Mouse (Mus musculus) liver, adult 2 months (tissue): ENCODE data around the gene Clk3. TPM values are rescaled to one million over a fixed set of nuclear protein-coding genes. Genes with fewer than 3 reads are reported as not detected.

Experiments used
- DNase-seq: peaks from one replicate; pipeline ENCODE4 v3.0.0-alpha.2; 2011; ENCODE audit warnings: low read depth, low spot score; ENCODE audit errors: extremely low read depth
- H3K27ac ChIP-seq: fragments of 200-500 bp; replicated peaks from 2 replicates; pipeline ENCODE4 v1.5.1; 2012; ENCODE audit warnings: low read depth, mild to moderate bottlenecking, control low read depth, inconsistent platforms, low read length; ENCODE audit not compliant: insufficient read depth
- H3K27me3 ChIP-seq: fragments of 200-500 bp; 2 replicates; pipeline ENCODE4 v1.6.1; 2012; ENCODE audit warnings: mild to moderate bottlenecking, moderate library complexity, low read length, inconsistent platforms; ENCODE audit not compliant: control insufficient read depth, insufficient read depth
- H3K36me3 ChIP-seq: fragments of 200-500 bp; 2 replicates; pipeline ENCODE4 v1.6.1; 2012; ENCODE audit warnings: low read length, inconsistent platforms; ENCODE audit not compliant: control insufficient read depth, insufficient read depth
- H3K4me1 ChIP-seq: fragments of 200-500 bp; 2 replicates; pipeline ENCODE4 v1.6.1; 2011; ENCODE audit warnings: low read length; ENCODE audit not compliant: control insufficient read depth, insufficient read depth
- H3K4me3 ChIP-seq: fragments of 200-500 bp; 2 replicates; pipeline ENCODE4 v1.5.1; 2011; ENCODE audit warnings: low read depth, mild to moderate bottlenecking, control low read depth, low read length, moderate library complexity; ENCODE audit not compliant: insufficient read depth
- H3K79me2 ChIP-seq: fragments of 200-500 bp; 2 replicates; pipeline ENCODE4 v1.6.1; 2012; ENCODE audit warnings: inconsistent platforms, mild to moderate bottlenecking, low read length, moderate library complexity; ENCODE audit not compliant: control insufficient read depth, insufficient read depth
- H3K9ac ChIP-seq: fragments of 200-500 bp; 2 replicates; pipeline ENCODE4 v1.6.1; 2012; ENCODE audit warnings: low read depth, mild to moderate bottlenecking, control low read depth, inconsistent platforms, low read length
- CTCF ChIP-seq: fragments of 200-500 bp; IDR thresholded peaks from 2 replicates; pipeline ENCODE4 v1.5.1; 2011; ENCODE audit warnings: low read depth, low read length, control low read depth
- POLR2A ChIP-seq: fragments of 200-500 bp; IDR thresholded peaks from 2 replicates; pipeline ENCODE4 v1.6.1; 2011; ENCODE audit warnings: low read length, control low read depth; ENCODE audit not compliant: insufficient read depth; ENCODE audit errors: extremely low read depth
- WGBS: fragments of 180-500 bp; shearing (Covaris S2); methylation state at CpG from one replicate; pipeline ENCODE4 v1.1.7; 2018; 5-methylcytosine and 5-hydroxymethylcytosine counted together
- polyA plus RNA-seq: library from polyadenylated mRNA; depleted of rRNA; stranded (reverse); fragments of >200 nt; gene quantifications from 2 replicates; pipeline ENCODE4 v1.2.3, GENCODE M21; 2012
- total RNA-seq: library from RNA; depleted of rRNA; stranded (reverse); fragments of >200 nt; gene quantifications from 2 replicates; pipeline ENCODE4 v1.2.3, GENCODE M21; 2014

The Clk3 gene
- total and polyA plus RNA-seq, 2 experiments, result 48.1 to 55.3 TPM

DNA sequence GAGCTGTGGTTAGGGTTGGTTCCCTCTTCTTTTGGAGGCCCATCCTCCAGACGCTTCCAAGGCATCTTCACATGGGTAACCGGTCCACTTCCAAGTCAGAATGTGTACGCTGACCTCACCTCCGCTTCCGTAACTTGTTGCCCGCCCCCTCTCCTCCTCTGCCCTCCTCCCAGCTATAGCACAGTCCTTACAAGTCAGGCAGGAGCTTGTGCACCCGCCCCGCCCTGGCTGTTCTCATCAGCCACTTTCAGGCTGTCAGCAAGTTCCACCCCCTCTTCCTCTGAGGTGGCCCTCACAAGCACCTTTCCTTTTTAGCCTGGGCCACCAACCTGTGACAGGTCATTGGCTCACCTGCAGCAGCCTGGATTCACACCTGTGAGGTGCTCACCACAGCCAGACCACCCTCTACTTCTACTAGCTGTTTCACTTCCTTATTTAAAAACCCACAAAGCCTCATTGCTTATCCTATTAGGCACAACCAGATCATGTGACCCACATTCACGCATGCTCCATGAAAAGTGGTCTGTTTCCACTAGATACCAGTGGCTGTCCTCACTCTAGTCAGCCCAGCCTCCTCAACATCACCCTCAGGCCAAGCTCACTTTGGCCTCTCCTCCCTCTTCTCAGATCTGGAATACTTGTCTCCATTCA lies 34.8 kb upstream of the Clk3 start:
- no peak for DNase-seq
- Histone ChIP-seq H3K27ac (no peak overlapping the region), H3K36me3 (peaks cover 9% of the 10 kb centered on the region; the same call in 1 of the 2 replicates), H3K4me1 (no peaks in the 10 kb centered on the region), H3K27me3 (no peaks in the 10 kb centered on the region), H3K79me2 (no peaks in the 10 kb centered on the region), H3K4me3 (no peak overlapping the region), H3K9ac (no peak overlapping the region)
- TF ChIP-seq CTCF, result no peak
- TF ChIP-seq POLR2A, result no peak
- 93% methylated on average over 9 of the region's 9 CpGs for WGBS

DNA sequence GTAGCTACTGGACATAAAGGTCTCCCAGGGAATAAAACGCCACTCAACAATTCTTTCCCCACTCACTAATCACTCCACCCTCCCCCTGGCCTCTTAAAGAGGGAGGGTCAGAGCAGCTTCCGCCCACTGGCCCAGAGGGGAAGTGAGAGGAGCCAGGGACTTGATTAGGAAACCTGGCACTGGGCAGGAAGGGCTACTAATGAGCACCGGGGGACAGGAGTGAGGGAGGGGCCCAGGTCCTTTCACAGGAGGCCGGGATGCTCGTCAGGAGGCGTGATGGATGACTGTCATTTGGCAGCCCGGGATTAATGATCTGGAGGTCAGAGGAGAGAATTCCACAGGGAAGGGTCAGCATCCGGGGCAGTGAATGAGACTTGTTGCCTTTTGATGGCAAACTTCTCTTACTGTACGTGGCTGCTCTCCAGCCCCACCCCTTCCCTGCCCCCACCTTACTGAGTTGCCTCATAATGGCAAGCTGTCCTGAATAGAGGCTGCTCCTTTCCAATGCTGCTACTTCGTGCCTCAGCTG lies 33.1 kb upstream of the Clk3 start:
- WGBS, result 62% methylated on average over 10 of the region's 10 CpGs
- H3K36me3 ChIP-seq, result peaks cover 16% of the 10 kb centered on the region; the same call in 1 of the 2 replicates
- no peaks in the 10 kb centered on the region for H3K27me3 ChIP-seq

GRCm38 (mm10) chr9:57797456-57797855 lies 31.8 kb upstream of the Clk3 start:
- Histone ChIP-seq H3K27ac (no peak overlapping the region), H3K36me3 (peaks cover 15% of the 10 kb centered on the region; the same call in 1 of the 2 replicates), H3K79me2 (no peaks in the 10 kb centered on the region), H3K27me3 (no peaks in the 10 kb centered on the region), H3K9ac (no peak overlapping the region), H3K4me3 (no peak overlapping the region), H3K4me1 (no peaks in the 10 kb centered on the region)
- no peak for TF ChIP-seq POLR2A
- TF ChIP-seq CTCF, result no peak
- peak; percentile 27 for DNase-seq
- WGBS, result 67% methylated on average over 8 of the region's 8 CpGs

More for the DNA sequence above, 33.1 kb upstream of the Clk3 start:
- Histone ChIP-seq H3K4me3 (no peak overlapping the region), H3K79me2 (no peaks in the 10 kb centered on the region), H3K4me1 (no peaks in the 10 kb centered on the region), H3K27ac (no peak overlapping the region), H3K9ac (no peak overlapping the region)
- TF ChIP-seq POLR2A (no peak), CTCF (no peak)
- no peak for DNase-seq

GRCm38 (mm10) chr9:57789733-57790132 lies 24.1 kb upstream of the Clk3 start:
- WGBS, result 87% methylated on average over 3 of the region's 3 CpGs
- H3K27ac ChIP-seq, result no peak overlapping the region

DNA sequence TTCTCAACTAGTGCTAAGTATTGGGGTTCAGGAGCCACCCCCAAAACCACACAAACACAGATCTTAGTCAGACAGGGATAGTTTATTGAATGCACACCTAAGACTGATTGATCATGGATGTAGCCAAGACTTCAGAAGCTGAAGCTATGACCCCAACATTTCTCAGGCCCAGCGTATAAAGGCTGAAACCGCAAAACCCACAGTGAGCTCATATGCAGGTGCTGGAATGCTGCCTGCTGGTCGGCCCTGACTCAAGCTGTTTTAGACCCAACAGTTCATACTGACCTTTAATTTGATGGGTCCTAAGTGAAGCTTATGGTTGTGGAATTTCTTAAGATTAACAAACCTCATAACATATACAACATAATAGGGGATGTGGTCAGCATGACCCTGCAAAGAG lies 17.0 kb upstream of the Clk3 start:
- H3K27me3 ChIP-seq, result no peaks in the 10 kb centered on the region
- H3K4me3 ChIP-seq, result no peak overlapping the region
- TF ChIP-seq POLR2A (no peak), CTCF (no peak)
- no peaks in the 10 kb centered on the region for H3K79me2 ChIP-seq
- H3K9ac ChIP-seq, result no peak overlapping the region
- no peaks in the 10 kb centered on the region for H3K4me1 ChIP-seq
- H3K27ac ChIP-seq, result no peak overlapping the region
- 90% methylated on average over 3 of the region's 3 CpGs for WGBS
- no peak for DNase-seq
- H3K36me3 ChIP-seq, result no peaks in the 10 kb centered on the region

More at GRCm38 (mm10) chr9:57789733-57790132, 24.1 kb upstream of the Clk3 start:
- Histone ChIP-seq H3K9ac (no peak overlapping the region), H3K27me3 (no peaks in the 10 kb centered on the region), H3K79me2 (no peaks in the 10 kb centered on the region), H3K4me3 (no peak overlapping the region), H3K4me1 (no peaks in the 10 kb centered on the region), H3K36me3 (peaks cover 2% of the 10 kb centered on the region; the same call in 1 of the 2 replicates)
- no peak for TF ChIP-seq CTCF
- no peak for TF ChIP-seq POLR2A
- no peak for DNase-seq

DNA sequence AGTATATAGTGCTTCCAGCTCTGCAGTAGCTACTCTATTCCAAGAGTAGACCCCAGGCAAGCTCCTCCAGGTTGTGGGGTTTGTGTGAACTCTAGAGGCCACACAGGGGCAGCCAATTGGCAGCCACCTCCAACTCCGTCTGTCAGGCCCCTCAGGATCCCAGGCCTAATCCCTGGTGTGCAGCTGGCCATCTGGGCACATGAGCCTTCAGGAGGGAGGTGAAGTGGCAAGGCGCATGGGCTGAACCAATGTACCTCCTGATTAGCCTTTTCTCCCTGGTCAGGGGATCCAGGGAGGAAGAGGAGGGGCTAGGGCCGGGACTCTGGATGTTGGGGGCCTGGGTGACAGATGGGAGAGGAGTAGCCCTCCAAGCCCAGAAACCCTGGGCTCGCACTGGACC lies 10.1 kb upstream of the Clk3 start:
- H3K27ac ChIP-seq, result no peak overlapping the region
- TF ChIP-seq CTCF (no peak), POLR2A (no peak)
- DNase-seq, result no peak
- no peak overlapping the region for H3K9ac ChIP-seq
- H3K36me3 ChIP-seq, result no peaks in the 10 kb centered on the region
- no peaks in the 10 kb centered on the region for H3K4me1 ChIP-seq
- no peaks in the 10 kb centered on the region for H3K79me2 ChIP-seq
- H3K4me3 ChIP-seq, result no peak overlapping the region
- 87% methylated on average over 4 of the region's 4 CpGs for WGBS
- H3K27me3 ChIP-seq, result no peaks in the 10 kb centered on the region
